ENCODE assay signal across 8 mouse cellular contexts in the genomic region with DNA sequence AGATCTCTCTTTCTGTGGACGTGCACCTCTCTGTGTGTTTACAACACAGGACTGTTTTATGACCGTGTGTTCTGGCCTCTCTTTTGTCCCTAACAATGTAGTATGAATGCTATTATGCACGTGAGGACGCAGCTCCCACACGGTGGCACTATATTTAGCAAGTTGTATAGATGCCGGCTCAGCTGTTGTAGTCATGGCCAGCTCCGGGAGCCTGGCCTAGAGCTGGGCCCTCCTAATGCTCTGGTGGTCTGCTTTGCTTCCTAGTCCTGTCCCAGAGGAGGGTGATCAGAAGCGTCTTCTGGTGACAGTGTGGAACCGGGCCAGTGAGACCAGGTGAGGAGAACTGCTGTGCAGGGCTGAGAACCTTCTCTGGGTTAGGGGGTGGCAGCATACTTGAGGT. TPM values are rescaled to one million over a fixed set of nuclear protein-coding genes. Genes with fewer than 3 reads are reported as not detected.
DNase-seq lines count a peak whose midpoint lies in the region; ATAC-seq lines count a peak whose summit lies in the region.

No protein-coding gene starts in this region.

- no peak overlapping the region for H3K4me2 ChIP-seq in heart, embryonic 15.5 days
- no peak overlapping the region for H3K4me2 ChIP-seq in limb, embryonic 11.5 days (ENCODE audit: low read depth, severe bottlenecking)

- intact Hi-C loops in heart, postnatal 25 days (cut with DNase I): loop anchor here (2.0 kb wide), 1 partner anchor 155 kb away; no protein-coding TSS in a partner anchor

- no peaks in the 10 kb centered on the region for H3K9me3 ChIP-seq in heart, embryonic 15.5 days (replicated peaks)
- no peaks in the 10 kb centered on the region for H3K9me3 ChIP-seq in forebrain, embryonic 10.5 days
- H3K9me3 ChIP-seq in limb, embryonic 11.5 days (ENCODE audit: control insufficient read depth, low read length): no peaks in the 10 kb centered on the region

- WGBS in heart, embryonic 15.5 days: 25% methylated on average over 9 of the region's 9 CpGs
- WGBS in forebrain, embryonic 10.5 days: 75% methylated on average over 9 of the region's 9 CpGs
- 57% methylated on average over 9 of the region's 9 CpGs for WGBS in limb, embryonic 11.5 days

- H3K4me3 ChIP-seq in heart, embryonic 15.5 days: no peak overlapping the region
- H3K4me3 ChIP-seq in forebrain, embryonic 10.5 days: no peak overlapping the region
- no peak overlapping the region for H3K4me3 ChIP-seq in limb, embryonic 11.5 days (ENCODE audit: low read depth, low read length)

- peak overlapping the region; percentile 59 for H3K27ac ChIP-seq in heart, embryonic 15.5 days
- peak overlapping the region; percentile 66 for H3K27ac ChIP-seq in forebrain, embryonic 10.5 days
- H3K27ac ChIP-seq in limb, embryonic 11.5 days (replicated peaks; ENCODE audit: low read depth, low read length): no peak overlapping the region

- H3K9ac ChIP-seq in heart, embryonic 15.5 days: no peak overlapping the region
- no peak overlapping the region for H3K9ac ChIP-seq in limb, embryonic 11.5 days (ENCODE audit: low read length)

- no peaks in the 10 kb centered on the region for H3K36me3 ChIP-seq in heart, embryonic 15.5 days
- H3K36me3 ChIP-seq in forebrain, embryonic 10.5 days (replicated peaks): peaks cover 47% of the 10 kb centered on the region
- no peaks in the 10 kb centered on the region for H3K36me3 ChIP-seq in limb, embryonic 11.5 days (ENCODE audit: control insufficient read depth, insufficient read depth, low read length)

- no peak for ATAC-seq in heart, embryonic 15.5 days (replicated peaks; ENCODE audit: insufficient number of reproducible peaks, insufficient read depth, low FRiP score, low read depth)
- ATAC-seq in limb, embryonic 11.5 days (ENCODE audit: insufficient number of reproducible peaks, low FRiP score, low TSS enrichment, low read depth): no peak

- DNase-seq in heart, postnatal 25 days (ENCODE audit: low spot score): no peak
- peak; percentile 47 for DNase-seq in brain, adult 2 months (ENCODE audit: low read depth, low spot score)
- DNase-seq in forebrain, embryonic 10.5 days (ENCODE audit: extremely low spot score, low spot score): no peak
- peak; percentile 22 for DNase-seq in limb, embryonic 11.5 days (ENCODE audit: low spot score)
- DNase-seq in testis, postnatal 14 days (ENCODE audit: low spot score): no peak
- no peak for DNase-seq in embryo, embryonic 11 days
- DNase-seq in thymus, postnatal 10 days (ENCODE audit: low spot score in 2 of 2): no peak

- H3K27me3 ChIP-seq in heart, embryonic 15.5 days: peaks cover 38% of the 10 kb centered on the region
- H3K27me3 ChIP-seq in forebrain, embryonic 10.5 days (ENCODE audit: poor library complexity, severe bottlenecking): no peaks in the 10 kb centered on the region
- no peaks in the 10 kb centered on the region for H3K27me3 ChIP-seq in limb, embryonic 11.5 days (ENCODE audit: control insufficient read depth, insufficient read depth, low read length)

- H3K4me1 ChIP-seq in heart, embryonic 15.5 days (replicated peaks): peaks cover 40% of the 10 kb centered on the region
- H3K4me1 ChIP-seq in forebrain, embryonic 10.5 days: peaks cover 51% of the 10 kb centered on the region
- no peaks in the 10 kb centered on the region; the same call in 1 of the 2 replicates for H3K4me1 ChIP-seq in limb, embryonic 11.5 days (ENCODE audit: control insufficient read depth, insufficient read depth, low read length)

RNA-seq across cellular contexts. Expression of gene Rgs3, which starts 47.7 kb away (rescaled TPM):
- polyA plus RNA-seq in heart, embryonic 15.5 days (2015; fragmentation: Nextera tagmentation; extraction: Ambion mirVana): 56.9 and 72.2 TPM in 2 replicates
- 10 to 100 TPM; 27.9 to 31.2 TPM for total RNA-seq in heart, postnatal 25 days (2021)
- polyA plus RNA-seq in forebrain, embryonic 10.5 days (2016; fragmentation: Nextera tagmentation; extraction: Ambion mirVana): 29.8 and 36.3 TPM in 2 replicates
- polyA plus RNA-seq in limb, embryonic 11.5 days (2014; fragmentation: Nextera tagmentation; extraction: Ambion mirVana): 20.1 and 22.9 TPM in 2 replicates

Comparison
In these comparisons a context has a peak if more than half of its experiments do, and no peak if none do; other contexts are left out.
1. DNase-seq: peak in brain, adult 2 months (single experiment) and limb, embryonic 11.5 days (single experiment); none in heart, postnatal 25 days (single experiment), forebrain, embryonic 10.5 days (single experiment), testis, postnatal 14 days (single experiment), embryo, embryonic 11 days (single experiment) and thymus, postnatal 10 days (0 of 2).